Mouse (Mus musculus) C2C12 (cell line): Measurements from ENCODE around the gene Ptpn6. TPM values are rescaled to one million over a fixed set of nuclear protein-coding genes. Genes with fewer than 3 reads are reported as not detected.

Source experiments
- H3K27me3 ChIP-seq: one replicate; pipeline ENCODE4 v1.6.1; 2011; ENCODE audit not compliant: control insufficient read depth, insufficient read depth, insufficient read length
- H3K36me3 ChIP-seq: one replicate; pipeline ENCODE4 v1.6.1; 2011; ENCODE audit not compliant: control insufficient read depth, insufficient read depth
- H3K4me3 ChIP-seq: one replicate; pipeline ENCODE4 v1.5.1; 2011; ENCODE audit warnings: mild to moderate bottlenecking, control low read depth; ENCODE audit not compliant: poor library complexity, insufficient read depth, severe bottlenecking
- H3K79me2 ChIP-seq: one replicate; pipeline ENCODE4 v1.6.1; 2011; ENCODE audit not compliant: control insufficient read depth, insufficient read depth
- H3K79me3 ChIP-seq: one replicate; pipeline ENCODE4 v1.6.1; 2011; ENCODE audit warnings: low read depth, control low read depth
- H3ac ChIP-seq: one replicate; pipeline ENCODE3; 2011; ENCODE audit warnings: low read depth; ENCODE audit not compliant: control insufficient read depth, insufficient read length
- CEBPB ChIP-seq: IDR thresholded peaks from one replicate; pipeline ENCODE4 v1.6.1; 2011; ENCODE audit warnings: low read depth, mild to moderate bottlenecking, control low read depth, moderate library complexity
- CTCF ChIP-seq: IDR thresholded peaks from one replicate; pipeline ENCODE4 v1.5.1; 2011; ENCODE audit not compliant: control insufficient read depth, insufficient read depth, insufficient read length
- FOSL1 ChIP-seq: IDR thresholded peaks from one replicate; pipeline ENCODE4 v1.8.0; 2011; ENCODE audit warnings: mild to moderate bottlenecking, low read length; ENCODE audit not compliant: poor library complexity, insufficient read depth, severe bottlenecking
- MAX ChIP-seq: IDR thresholded peaks from one replicate; pipeline ENCODE4 v1.6.1; 2011; ENCODE audit warnings: mild to moderate bottlenecking, control low read depth
- MYOD1 ChIP-seq: IDR thresholded peaks from one replicate; pipeline ENCODE4 v1.6.1; 2011; ENCODE audit warnings: low read depth; ENCODE audit not compliant: control insufficient read depth, insufficient read length
- MYOG ChIP-seq: IDR thresholded peaks from one replicate; pipeline ENCODE4 v1.6.1; 2011; ENCODE audit not compliant: control insufficient read depth, insufficient read length; ENCODE audit errors: extremely low read depth
- USF1 ChIP-seq: IDR thresholded peaks from one replicate; pipeline ENCODE4 v1.6.1; 2011; ENCODE audit warnings: low read depth, mild to moderate bottlenecking, control low read depth, moderate library complexity
- polyA plus RNA-seq: library from polyadenylated mRNA; unstranded; fragments of >200 nt; fragmentation: generic; extraction: Trizol; gene quantifications from one replicate; pipeline ENCODE4 v1.2.1, GENCODE M21; 2012; ENCODE audit warnings: missing spikeins

The Ptpn6 gene
- polyA plus RNA-seq, 1 experiment, result 8.2 TPM

DNA sequence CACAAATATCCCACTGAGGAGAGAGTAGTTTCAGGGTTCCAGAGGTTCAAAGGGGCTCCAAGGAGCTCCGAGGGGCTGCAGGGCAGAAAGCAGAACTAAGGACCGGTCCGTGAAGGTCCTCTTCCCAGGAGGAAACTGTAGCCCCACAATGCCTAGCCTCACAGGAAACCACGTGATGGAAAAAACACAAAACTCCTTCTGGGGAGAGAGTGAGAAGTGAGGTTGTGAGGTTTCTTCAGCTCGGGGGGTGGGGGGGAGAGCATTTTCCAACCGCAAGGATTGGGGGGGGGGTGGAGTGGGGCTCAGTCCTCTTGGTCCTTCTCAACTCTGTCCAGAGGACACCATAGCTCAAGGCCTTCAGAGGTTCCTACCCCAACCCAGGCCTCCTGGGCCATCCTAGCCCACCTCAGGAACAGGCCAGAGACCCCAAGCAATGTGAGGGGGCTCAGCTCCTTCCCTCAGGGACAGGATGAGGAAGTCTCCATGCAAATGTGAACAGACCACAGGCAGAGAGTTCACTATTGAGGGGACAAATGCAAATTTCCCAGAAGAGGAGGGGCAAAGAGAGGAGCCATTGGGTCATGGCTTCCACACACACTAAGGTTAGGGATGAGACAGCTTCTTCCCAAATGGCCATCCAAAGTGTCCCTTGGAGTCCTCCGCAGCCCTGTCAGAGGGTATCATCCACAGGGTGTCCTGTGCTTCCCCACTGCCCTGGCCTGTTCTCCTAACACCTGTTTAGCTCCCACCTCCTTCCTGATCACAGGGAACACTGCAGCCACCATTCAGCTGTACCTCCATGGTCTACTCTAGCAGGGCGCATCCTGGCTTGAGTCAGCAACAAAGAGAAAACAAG lies 8.4 kb downstream of the Ptpn6 start:
- TF ChIP-seq CTCF, result no peak
- TF ChIP-seq MYOG, result no peak
- no peak for TF ChIP-seq MYOD1
- no peak for TF ChIP-seq FOSL1
- no peak for TF ChIP-seq MAX
- TF ChIP-seq CEBPB, result no peak
- TF ChIP-seq USF1, result no peak
- no peaks in the 10 kb centered on the region for H3K36me3 ChIP-seq

DNA sequence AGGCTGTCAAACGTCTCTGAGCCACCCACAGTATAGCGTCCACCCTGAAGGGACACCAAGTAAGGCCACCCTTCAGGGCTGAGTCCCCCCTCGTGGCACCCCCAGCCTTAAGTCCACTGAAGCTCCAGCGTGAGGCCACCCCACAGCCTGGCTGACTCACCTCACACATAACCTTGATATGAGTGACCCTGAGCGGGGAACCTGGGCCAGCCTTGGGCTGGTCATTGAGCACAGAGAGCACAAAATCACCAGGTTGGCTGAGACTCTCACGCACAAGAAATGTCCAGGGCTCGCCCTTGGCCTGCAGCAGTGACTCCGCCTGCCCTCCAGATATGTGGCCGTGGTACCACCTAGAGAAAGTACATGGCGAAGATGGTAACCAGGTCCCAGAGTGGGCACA lies 9.9 kb downstream of the Ptpn6 start:
- Histone ChIP-seq H3K4me3 (no peak overlapping the region), H3K36me3 (no peaks in the 10 kb centered on the region), H3K79me3 (no peaks in the 10 kb centered on the region), H3ac (no peak overlapping the region), H3K27me3 (no peaks in the 10 kb centered on the region), H3K79me2 (no peaks in the 10 kb centered on the region)
- no peak for TF ChIP-seq FOSL1
- TF ChIP-seq MAX, result no peak
- no peak for TF ChIP-seq CTCF
- no peak for TF ChIP-seq CEBPB
- no peak for TF ChIP-seq USF1
- no peak for TF ChIP-seq MYOG
- no peak for TF ChIP-seq MYOD1

More for the DNA sequence above, 8.4 kb downstream of the Ptpn6 start:
- Histone ChIP-seq H3K79me3 (no peaks in the 10 kb centered on the region), H3K79me2 (no peaks in the 10 kb centered on the region), H3K4me3 (no peak overlapping the region), H3K27me3 (no peaks in the 10 kb centered on the region), H3ac (no peak overlapping the region)

DNA sequence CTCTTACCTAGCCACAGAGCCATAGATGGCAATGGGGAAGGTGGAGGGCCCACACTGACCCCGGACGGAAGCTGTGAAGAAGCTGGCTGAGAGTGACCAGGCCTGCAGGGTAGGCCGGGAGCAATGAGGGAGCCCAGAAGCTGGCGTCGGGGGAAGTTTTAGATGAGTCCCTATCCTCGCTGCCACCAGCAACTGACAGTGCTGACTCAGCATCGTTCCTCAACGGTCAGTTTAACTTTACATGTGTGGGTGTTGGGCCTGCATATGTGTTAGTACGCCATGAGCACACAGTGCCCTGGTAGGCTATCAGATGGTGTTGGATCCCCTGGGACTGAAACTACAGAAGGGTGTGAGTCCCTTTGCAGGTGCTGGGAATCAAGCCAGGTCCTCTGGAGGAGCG lies 14.0 kb downstream of the Ptpn6 start:
- no peaks in the 10 kb centered on the region for H3K79me3 ChIP-seq
- no peak for TF ChIP-seq FOSL1
- no peak for TF ChIP-seq CTCF
- TF ChIP-seq USF1, result no peak
- no peak for TF ChIP-seq MYOG
- no peak for TF ChIP-seq MYOD1
- TF ChIP-seq CEBPB, result no peak
- TF ChIP-seq MAX, result no peak
- no peaks in the 10 kb centered on the region for H3K79me2 ChIP-seq
- no peaks in the 10 kb centered on the region for H3K27me3 ChIP-seq
- H3K4me3 ChIP-seq, result no peak overlapping the region
- no peaks in the 10 kb centered on the region for H3K36me3 ChIP-seq
- no peak overlapping the region for H3ac ChIP-seq

DNA sequence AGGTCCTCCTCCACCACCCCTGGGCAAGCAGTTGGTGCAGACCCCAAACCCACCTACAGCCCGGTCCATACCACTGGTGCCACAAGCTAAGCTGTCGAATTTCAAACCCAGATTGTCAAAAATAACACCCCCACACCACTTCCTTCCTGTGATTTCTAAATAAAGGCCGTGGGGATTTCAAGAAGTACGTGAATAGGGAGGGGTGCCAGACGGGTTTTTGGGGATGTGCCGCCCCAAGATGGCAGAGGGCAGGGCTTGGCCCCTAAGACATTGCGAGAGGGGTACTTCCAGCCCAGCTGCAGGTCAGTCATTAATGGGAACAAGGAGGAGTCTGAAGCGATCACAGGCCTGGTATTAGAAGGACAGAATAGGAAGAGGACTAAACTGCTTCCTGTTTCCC lies 15.0 kb downstream of the Ptpn6 start:
- Histone ChIP-seq H3K79me2 (no peaks in the 10 kb centered on the region), H3K79me3 (no peaks in the 10 kb centered on the region), H3K36me3 (no peaks in the 10 kb centered on the region), H3ac (no peak overlapping the region), H3K4me3 (no peak overlapping the region), H3K27me3 (no peaks in the 10 kb centered on the region)
- TF ChIP-seq FOSL1 (no peak), CTCF (no peak), MAX (no peak), USF1 (no peak), MYOG (no peak), MYOD1 (no peak), CEBPB (no peak)

DNA sequence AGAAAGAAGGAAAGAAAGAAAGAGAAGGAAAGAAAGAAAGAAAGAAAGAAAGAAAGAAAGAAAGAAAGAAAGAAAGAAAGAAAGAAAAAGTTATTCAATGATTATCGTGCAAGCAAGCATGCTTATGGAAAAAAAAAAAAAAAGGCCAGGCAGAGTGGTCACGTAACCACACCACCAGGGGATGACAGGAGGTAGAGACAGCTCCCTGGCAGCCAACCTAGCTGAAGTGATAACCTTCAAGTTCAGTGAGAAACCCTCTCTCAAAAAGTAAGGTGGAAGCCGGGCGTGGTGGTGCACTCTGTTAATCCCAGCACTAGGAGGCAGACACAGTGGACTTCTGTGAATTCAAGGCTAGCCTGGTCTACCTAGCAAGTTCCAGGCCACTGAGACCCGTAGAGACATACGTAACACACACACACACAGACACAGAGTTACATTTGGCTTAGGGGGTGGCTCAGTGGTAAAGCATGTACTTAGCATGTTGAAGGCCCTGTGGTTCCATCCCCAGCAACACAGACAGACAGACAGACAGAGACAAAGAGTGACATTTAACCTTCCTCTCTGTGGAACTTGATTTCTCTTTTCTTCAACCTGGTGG lies 15.5 kb downstream of the Ptpn6 start:
- no peaks in the 10 kb centered on the region for H3K79me2 ChIP-seq
- TF ChIP-seq MYOG, result no peak
- TF ChIP-seq CTCF, result no peak
- no peak for TF ChIP-seq FOSL1
- no peak for TF ChIP-seq USF1
- no peak for TF ChIP-seq MAX
- no peak for TF ChIP-seq MYOD1
- no peak for TF ChIP-seq CEBPB
- no peak overlapping the region for H3K4me3 ChIP-seq

More for the DNA sequence above, 15.5 kb downstream of the Ptpn6 start:
- no peak overlapping the region for H3ac ChIP-seq
- no peaks in the 10 kb centered on the region for H3K79me3 ChIP-seq
- no peaks in the 10 kb centered on the region for H3K36me3 ChIP-seq
- no peaks in the 10 kb centered on the region for H3K27me3 ChIP-seq
